Mouse (Mus musculus): ENCODE results near the gene Egflam. TPM values are rescaled to one million over a fixed set of nuclear protein-coding genes. Genes with fewer than 3 reads are reported as not detected.
A peak's percentile ranks its signal among the peaks of the same experiment; 100 is the strongest.

Gene Egflam
- polyA plus RNA-seq, 1 experiment = 0.02 TPM

- Histone ChIP-seq H3K27me3 (replicated peaks) (peaks cover 81% of the 10 kb centered on the region), H3K4me1 (peaks cover 13% of the 10 kb centered on the region), H3K9me3 (no peaks in the 10 kb centered on the region), H3K36me3 (replicated peaks; ENCODE audit: low read length) (no peaks in the 10 kb centered on the region), H3K4me3 (replicated peaks) (peak overlapping the region; percentile 10)
- TF ChIP-seq FLI1 (IDR thresholded peaks at IDR 0.05; ENCODE audit: low read length) = no peak
- no peak for TF ChIP-seq GATA1 (IDR thresholded peaks at IDR 0.05; ENCODE audit: borderline replicate concordance, low read length)
These were observed 172.0 kb downstream of the Egflam start for GRCm38 (mm10) chr15:7226225-7226624.

GRCm38 (mm10) chr15:7224151-7224775, 173.9 kb downstream of the Egflam start:
- H3K9me3 ChIP-seq = no peaks in the 10 kb centered on the region
- TF ChIP-seq GATA1 (IDR thresholded peaks at IDR 0.05; ENCODE audit: borderline replicate concordance, low read length) (no peak), FLI1 (IDR thresholded peaks at IDR 0.05; ENCODE audit: low read length) (no peak)
- no peaks in the 10 kb centered on the region for H3K36me3 ChIP-seq (replicated peaks; ENCODE audit: low read length)
- no peak overlapping the region for H3K4me3 ChIP-seq (replicated peaks)
- peaks cover 13% of the 10 kb centered on the region for H3K4me1 ChIP-seq
- H3K27me3 ChIP-seq (replicated peaks) = peaks cover 87% of the 10 kb centered on the region

- no peak for TF ChIP-seq GATA1 (IDR thresholded peaks at IDR 0.05; ENCODE audit: borderline replicate concordance, low read length)
- no peak for TF ChIP-seq FLI1 (IDR thresholded peaks at IDR 0.05; ENCODE audit: low read length)
These were observed 175.4 kb downstream of the Egflam start for GRCm38 (mm10) chr15:7222809-7223208.

GRCm38 (mm10) chr15:7217273-7217598, 181.0 kb downstream of the Egflam start:
- Histone ChIP-seq H3K36me3 (replicated peaks; ENCODE audit: low read length) (no peaks in the 10 kb centered on the region), H3K9me3 (peaks cover 6% of the 10 kb centered on the region; the same call in 1 of the 2 replicates), H3K27me3 (replicated peaks) (peaks cover 90% of the 10 kb centered on the region), H3K4me3 (replicated peaks) (peak overlapping the region; percentile 76), H3K4me1 (peaks cover 19% of the 10 kb centered on the region)
- TF ChIP-seq GATA1 (IDR thresholded peaks at IDR 0.05; ENCODE audit: borderline replicate concordance, low read length) = no peak
- TF ChIP-seq FLI1 (IDR thresholded peaks at IDR 0.05; ENCODE audit: low read length) = no peak

More at GRCm38 (mm10) chr15:7222809-7223208, 175.4 kb downstream of the Egflam start:
- Histone ChIP-seq H3K36me3 (replicated peaks; ENCODE audit: low read length) (no peaks in the 10 kb centered on the region), H3K9me3 (no peaks in the 10 kb centered on the region), H3K4me1 (peaks cover 17% of the 10 kb centered on the region), H3K4me3 (replicated peaks) (no peak overlapping the region), H3K27me3 (replicated peaks) (peaks cover 90% of the 10 kb centered on the region)

GRCm38 (mm10) chr15:7216581-7217272, 181.5 kb downstream of the Egflam start:
- Histone ChIP-seq H3K9me3 (peaks cover 6% of the 10 kb centered on the region; the same call in 1 of the 2 replicates), H3K27me3 (replicated peaks) (peaks cover 90% of the 10 kb centered on the region), H3K4me3 (replicated peaks) (peak overlapping the region; percentile 76), H3K4me1 (peaks cover 19% of the 10 kb centered on the region), H3K36me3 (replicated peaks; ENCODE audit: low read length) (no peaks in the 10 kb centered on the region)
- no peak for TF ChIP-seq FLI1 (IDR thresholded peaks at IDR 0.05; ENCODE audit: low read length)
- no peak for TF ChIP-seq GATA1 (IDR thresholded peaks at IDR 0.05; ENCODE audit: borderline replicate concordance, low read length)

GRCm38 (mm10) chr15:7215845-7216244, 182.3 kb downstream of the Egflam start:
- Histone ChIP-seq H3K4me3 (replicated peaks) (no peak overlapping the region), H3K36me3 (replicated peaks; ENCODE audit: low read length) (no peaks in the 10 kb centered on the region), H3K27me3 (replicated peaks) (peaks cover 88% of the 10 kb centered on the region), H3K9me3 (peaks cover 6% of the 10 kb centered on the region; the same call in 1 of the 2 replicates), H3K4me1 (peaks cover 19% of the 10 kb centered on the region)
- TF ChIP-seq FLI1 (IDR thresholded peaks at IDR 0.05; ENCODE audit: low read length) = no peak
- TF ChIP-seq GATA1 (IDR thresholded peaks at IDR 0.05; ENCODE audit: borderline replicate concordance, low read length) = no peak

- Histone ChIP-seq H3K27me3 (replicated peaks) (peaks cover 84% of the 10 kb centered on the region), H3K36me3 (replicated peaks; ENCODE audit: low read length) (no peaks in the 10 kb centered on the region), H3K4me1 (peaks cover 19% of the 10 kb centered on the region), H3K4me3 (replicated peaks) (no peak overlapping the region), H3K9me3 (peaks cover 6% of the 10 kb centered on the region; the same call in 1 of the 2 replicates)
- no peak for TF ChIP-seq GATA1 (IDR thresholded peaks at IDR 0.05; ENCODE audit: borderline replicate concordance, low read length)
- TF ChIP-seq FLI1 (IDR thresholded peaks at IDR 0.05; ENCODE audit: low read length) = no peak
These were observed 184.5 kb downstream of the Egflam start for GRCm38 (mm10) chr15:7213683-7214082.

GRCm38 (mm10) chr15:7208180-7208579, 190.0 kb downstream of the Egflam start:
- TF ChIP-seq GATA1 (IDR thresholded peaks at IDR 0.05; ENCODE audit: borderline replicate concordance, low read length) (no peak), FLI1 (IDR thresholded peaks at IDR 0.05; ENCODE audit: low read length) (no peak)
- Histone ChIP-seq H3K9me3 (peaks cover 12% of the 10 kb centered on the region; the same call in 1 of the 2 replicates), H3K4me1 (no peaks in the 10 kb centered on the region), H3K36me3 (replicated peaks; ENCODE audit: low read length) (no peaks in the 10 kb centered on the region), H3K27me3 (replicated peaks) (peaks cover 91% of the 10 kb centered on the region), H3K4me3 (replicated peaks) (no peak overlapping the region)

GRCm38 (mm10) chr15:7207292-7207691, 190.9 kb downstream of the Egflam start:
- H3K36me3 ChIP-seq (replicated peaks; ENCODE audit: low read length) = no peaks in the 10 kb centered on the region
- H3K27me3 ChIP-seq (replicated peaks) = peaks cover 91% of the 10 kb centered on the region
- TF ChIP-seq GATA1 (IDR thresholded peaks at IDR 0.05; ENCODE audit: borderline replicate concordance, low read length) (no peak), FLI1 (IDR thresholded peaks at IDR 0.05; ENCODE audit: low read length) (no peak)
- H3K9me3 ChIP-seq = peaks cover 12% of the 10 kb centered on the region; the same call in 1 of the 2 replicates
- H3K4me3 ChIP-seq (replicated peaks) = no peak overlapping the region
- H3K4me1 ChIP-seq = no peaks in the 10 kb centered on the region

- peaks cover 93% of the 10 kb centered on the region for H3K27me3 ChIP-seq (replicated peaks)
- H3K36me3 ChIP-seq (replicated peaks; ENCODE audit: low read length) = no peaks in the 10 kb centered on the region
- H3K4me1 ChIP-seq = no peaks in the 10 kb centered on the region
- peaks cover 12% of the 10 kb centered on the region; the same call in 1 of the 2 replicates for H3K9me3 ChIP-seq
- no peak overlapping the region for H3K4me3 ChIP-seq (replicated peaks)
- no peak for TF ChIP-seq FLI1 (IDR thresholded peaks at IDR 0.05; ENCODE audit: low read length)
- TF ChIP-seq GATA1 (IDR thresholded peaks at IDR 0.05; ENCODE audit: borderline replicate concordance, low read length) = no peak
These were observed 192.1 kb downstream of the Egflam start for GRCm38 (mm10) chr15:7206110-7206509.
